Mouse (Mus musculus) hindbrain, embryonic 15.5 days (tissue): Measurements from ENCODE around the gene Emc10. TPM values are rescaled to one million over a fixed set of nuclear protein-coding genes. Genes with fewer than 3 reads are reported as not detected.

Experiments
- ATAC-seq: fragments of 200-750 bp; cut with Nextera tagmentation; 2 replicates; pipeline ENCODE4 v1.8.0; 2017; ENCODE audit warnings: low read depth, moderate number of reproducible peaks, moderate TSS enrichment; ENCODE audit not compliant: low FRiP score
- H3K27ac ChIP-seq: fragments of 300-500 bp; sonication (generic); replicated peaks from 2 replicates; pipeline ENCODE4 v1.5.1; 2015; ENCODE audit warnings: mild to moderate bottlenecking, inconsistent platforms
- H3K27me3 ChIP-seq: fragments of 300-500 bp; sonication (generic); 2 replicates; pipeline ENCODE4 v1.6.1; 2015; ENCODE audit warnings: control low read depth, inconsistent platforms
- H3K36me3 ChIP-seq: fragments of 300-500 bp; sonication (generic); 2 replicates; pipeline ENCODE4 v1.6.1; 2015; ENCODE audit warnings: control low read depth, inconsistent platforms
- H3K4me1 ChIP-seq: fragments of 300-500 bp; sonication (generic); replicated peaks from 2 replicates; pipeline ENCODE4 v1.6.1; 2015; ENCODE audit warnings: control low read depth, inconsistent platforms
- H3K4me2 ChIP-seq: fragments of 300-500 bp; sonication (generic); 2 replicates; pipeline ENCODE4 v1.6.1; 2015; ENCODE audit warnings: moderate library complexity, mild to moderate bottlenecking, inconsistent platforms
- H3K4me3 ChIP-seq: fragments of 300-500 bp; sonication (generic); 2 replicates; pipeline ENCODE4 v1.5.1; 2015; ENCODE audit warnings: mild to moderate bottlenecking, inconsistent platforms
- H3K9ac ChIP-seq: fragments of 300-500 bp; sonication (generic); 2 replicates; pipeline ENCODE4 v1.6.1; 2015; ENCODE audit warnings: inconsistent platforms
- H3K9me3 ChIP-seq: fragments of 300-500 bp; sonication (generic); 2 replicates; pipeline ENCODE4 v1.6.1; 2016; ENCODE audit warnings: control low read depth, inconsistent platforms
- WGBS: fragments of 180-500 bp; shearing (Covaris S2); methylation state at CpG from one replicate; pipeline ENCODE4 v1.1.7; 2015; 5-methylcytosine and 5-hydroxymethylcytosine counted together
- polyA plus RNA-seq: library from polyadenylated mRNA; unstranded; fragments of >200 nt; fragmentation: Nextera tagmentation; extraction: Ambion mirVana; gene quantifications from 2 replicates; pipeline ENCODE4 v1.2.1, GENCODE M21; 2015

Gene Emc10
- polyA plus RNA-seq, 1 experiment from 2014 or later, result 165 TPM

- WGBS, result 9% methylated on average over 4 of the region's 4 CpGs
- Histone ChIP-seq H3K4me1 (peaks cover 59% of the 10 kb centered on the region), H3K4me3 (no peak overlapping the region)
Observed at GRCm38 (mm10) chr7:44464511-44464910, 31.8 kb downstream of the Emc10 start.

GRCm38 (mm10) chr7:44463556-44464225, 32.6 kb downstream of the Emc10 start:
- ATAC-seq, result no peak
- Histone ChIP-seq H3K9ac (0 out of 2 replicates have a peak overlapping the region, but pooled peaks have one; percentile 2), H3K4me1 (peaks cover 51% of the 10 kb centered on the region), H3K4me3 (no peak overlapping the region), H3K27ac (peak overlapping the region; percentile 97), H3K27me3 (no peaks in the 10 kb centered on the region), H3K36me3 (peaks cover 35% of the 10 kb centered on the region), H3K9me3 (no peaks in the 10 kb centered on the region), H3K4me2 (no peak overlapping the region)
- WGBS, result 76% methylated on average over 10 of the region's 10 CpGs

More at GRCm38 (mm10) chr7:44464511-44464910, 31.8 kb downstream of the Emc10 start:
- no peaks in the 10 kb centered on the region for H3K9me3 ChIP-seq
- 0 out of 2 replicates have a peak overlapping the region, but pooled peaks have one; percentile 2 for H3K9ac ChIP-seq
- H3K27me3 ChIP-seq, result no peaks in the 10 kb centered on the region
- no peak for ATAC-seq
- peaks cover 29% of the 10 kb centered on the region for H3K36me3 ChIP-seq
- peak overlapping the region; percentile 97 for H3K27ac ChIP-seq
- H3K4me2 ChIP-seq, result no peak overlapping the region

- H3K4me3 ChIP-seq, result no peak overlapping the region
- no peak overlapping the region for H3K27ac ChIP-seq
- no peaks in the 10 kb centered on the region for H3K9me3 ChIP-seq
- peaks cover 39% of the 10 kb centered on the region for H3K36me3 ChIP-seq
- no peak overlapping the region for H3K9ac ChIP-seq
- ATAC-seq, result no peak
- H3K4me2 ChIP-seq, result no peak overlapping the region
- peaks cover 46% of the 10 kb centered on the region for H3K4me1 ChIP-seq
- WGBS, result 37% methylated on average over 8 of the region's 8 CpGs
- H3K27me3 ChIP-seq, result no peaks in the 10 kb centered on the region
Observed at GRCm38 (mm10) chr7:44463056-44463425, 33.3 kb downstream of the Emc10 start.

- 28% methylated on average over 77 of the region's 77 CpGs for WGBS
- H3K4me3 ChIP-seq, result no peak overlapping the region
- no peaks in the 10 kb centered on the region for H3K9me3 ChIP-seq
- no peak overlapping the region for H3K4me2 ChIP-seq
- H3K27ac ChIP-seq, result no peak overlapping the region
- peaks cover 45% of the 10 kb centered on the region for H3K36me3 ChIP-seq
- H3K4me1 ChIP-seq, result peaks cover 44% of the 10 kb centered on the region
- no peak for ATAC-seq
- no peak overlapping the region for H3K9ac ChIP-seq
- H3K27me3 ChIP-seq, result no peaks in the 10 kb centered on the region
Observed at GRCm38 (mm10) chr7:44462218-44463055, 33.9 kb downstream of the Emc10 start.

GRCm38 (mm10) chr7:44461503-44462217, 34.7 kb downstream of the Emc10 start:
- H3K9me3 ChIP-seq, result no peaks in the 10 kb centered on the region

GRCm38 (mm10) chr7:44460767-44461502, 35.4 kb downstream of the Emc10 start:
- Histone ChIP-seq H3K27ac (no peak overlapping the region), H3K4me3 (no peak overlapping the region), H3K9ac (no peak overlapping the region), H3K36me3 (peaks cover 57% of the 10 kb centered on the region), H3K4me2 (no peak overlapping the region), H3K4me1 (peaks cover 33% of the 10 kb centered on the region), H3K9me3 (no peaks in the 10 kb centered on the region), H3K27me3 (no peaks in the 10 kb centered on the region)
- 80% methylated on average over 31 of the region's 31 CpGs for WGBS
- ATAC-seq, result no peak

More at GRCm38 (mm10) chr7:44461503-44462217, 34.7 kb downstream of the Emc10 start:
- peaks cover 36% of the 10 kb centered on the region for H3K4me1 ChIP-seq
- no peak overlapping the region for H3K9ac ChIP-seq
- H3K4me3 ChIP-seq, result no peak overlapping the region
- no peak for ATAC-seq
- no peak overlapping the region for H3K4me2 ChIP-seq
- WGBS, result 63% methylated on average over 57 of the region's 57 CpGs
- no peaks in the 10 kb centered on the region for H3K27me3 ChIP-seq
- H3K36me3 ChIP-seq, result peaks cover 53% of the 10 kb centered on the region
- H3K27ac ChIP-seq, result no peak overlapping the region

GRCm38 (mm10) chr7:44460067-44460466, 36.3 kb downstream of the Emc10 start:
- Histone ChIP-seq H3K9ac (no peak overlapping the region), H3K4me2 (no peak overlapping the region), H3K4me1 (peaks cover 28% of the 10 kb centered on the region), H3K27me3 (no peaks in the 10 kb centered on the region), H3K36me3 (peaks cover 61% of the 10 kb centered on the region), H3K4me3 (no peak overlapping the region), H3K27ac (no peak overlapping the region), H3K9me3 (no peaks in the 10 kb centered on the region)
- WGBS, result 79% methylated on average over 6 of the region's 6 CpGs
- ATAC-seq, result no peak

GRCm38 (mm10) chr7:44456302-44456701, 40.0 kb downstream of the Emc10 start:
- Histone ChIP-seq H3K27ac (no peak overlapping the region), H3K4me2 (no peak overlapping the region), H3K4me3 (no peak overlapping the region), H3K4me1 (peaks cover 28% of the 10 kb centered on the region), H3K27me3 (no peaks in the 10 kb centered on the region), H3K9me3 (no peaks in the 10 kb centered on the region), H3K36me3 (peaks cover 49% of the 10 kb centered on the region), H3K9ac (no peak overlapping the region)
- ATAC-seq, result no peak
- 92% methylated on average over 1 of the region's 1 CpGs for WGBS

- Histone ChIP-seq H3K36me3 (peaks cover 48% of the 10 kb centered on the region), H3K4me1 (peaks cover 49% of the 10 kb centered on the region), H3K27me3 (no peaks in the 10 kb centered on the region), H3K4me3 (no peak overlapping the region), H3K27ac (peak overlapping the region; percentile 28), H3K9me3 (no peaks in the 10 kb centered on the region), H3K4me2 (no peak overlapping the region), H3K9ac (no peak overlapping the region)
- WGBS, result 16% methylated on average over 3 of the region's 3 CpGs
- 0 out of 2 replicates have a peak, but pooled peaks have one; percentile 4 for ATAC-seq
Observed at GRCm38 (mm10) chr7:44453256-44453655, 43.1 kb downstream of the Emc10 start.

GRCm38 (mm10) chr7:44446070-44446855, 50.1 kb downstream of the Emc10 start:
- peaks cover 35% of the 10 kb centered on the region for H3K36me3 ChIP-seq
- WGBS, result 41% methylated on average over 12 of the region's 12 CpGs
- ATAC-seq, result no peak

More at GRCm38 (mm10) chr7:44446070-44446855, 50.1 kb downstream of the Emc10 start:
- Histone ChIP-seq H3K4me1 (peaks cover 67% of the 10 kb centered on the region), H3K27ac (peak overlapping the region; percentile 4; the same call in 1 of the 2 replicates), H3K4me3 (peak overlapping the region; percentile 68; the same call in 1 of the 2 replicates), H3K9me3 (no peaks in the 10 kb centered on the region), H3K9ac (peak overlapping the region; percentile 1; the same call in 1 of the 2 replicates), H3K27me3 (no peaks in the 10 kb centered on the region), H3K4me2 (peak overlapping the region; percentile 83)
